Mouse (Mus musculus) adrenal gland, postnatal 25 days (tissue): ENCODE measurements at regions not wholly inside any gene's neighbourhood (a gene's known extent, or its start where the extent isn't known, plus 50 kb on each side); places are given as distances from the start of the nearest gene placed in this dataset.

Experiments
- DNase-seq: peaks from one replicate; pipeline ENCODE4 v3.0.0; 2021; ENCODE audit warnings: mixed read lengths

DNA sequence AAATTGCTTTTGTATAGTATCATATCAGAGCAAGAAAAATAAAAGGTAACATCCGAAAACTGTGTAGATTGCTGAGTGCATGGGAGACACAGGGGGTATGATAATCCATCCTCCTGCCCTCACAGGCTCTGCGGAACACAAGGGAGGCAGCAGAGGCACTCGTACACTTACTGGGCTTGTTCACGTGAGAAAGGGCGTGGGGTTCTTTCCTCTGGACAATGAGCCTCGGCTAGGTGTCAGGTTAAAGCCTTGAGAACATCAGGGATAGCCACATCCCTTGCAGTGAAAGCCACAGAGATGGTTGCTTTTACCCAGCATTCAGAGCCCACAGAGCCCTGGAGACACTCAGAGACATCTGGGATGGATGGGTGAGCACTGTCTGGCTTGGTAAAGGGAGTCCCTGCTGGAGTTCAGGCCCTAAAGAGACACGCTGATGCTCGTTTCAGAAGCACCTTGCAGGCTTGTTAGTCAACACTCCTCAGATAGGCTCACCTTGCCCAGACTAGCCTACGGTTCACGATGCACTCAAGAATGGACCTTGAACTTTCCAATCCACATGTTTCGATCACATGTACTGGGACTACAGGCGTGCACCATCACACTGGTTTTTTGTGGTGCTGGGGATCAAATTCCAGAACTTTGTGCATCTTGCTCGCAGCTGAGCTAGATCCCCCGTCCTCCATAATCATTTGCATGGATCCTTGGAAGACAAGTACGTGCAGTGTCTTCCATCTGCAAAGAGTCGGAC lies 83.5 kb upstream of the Spin1 start:
- no peak for DNase-seq

DNA sequence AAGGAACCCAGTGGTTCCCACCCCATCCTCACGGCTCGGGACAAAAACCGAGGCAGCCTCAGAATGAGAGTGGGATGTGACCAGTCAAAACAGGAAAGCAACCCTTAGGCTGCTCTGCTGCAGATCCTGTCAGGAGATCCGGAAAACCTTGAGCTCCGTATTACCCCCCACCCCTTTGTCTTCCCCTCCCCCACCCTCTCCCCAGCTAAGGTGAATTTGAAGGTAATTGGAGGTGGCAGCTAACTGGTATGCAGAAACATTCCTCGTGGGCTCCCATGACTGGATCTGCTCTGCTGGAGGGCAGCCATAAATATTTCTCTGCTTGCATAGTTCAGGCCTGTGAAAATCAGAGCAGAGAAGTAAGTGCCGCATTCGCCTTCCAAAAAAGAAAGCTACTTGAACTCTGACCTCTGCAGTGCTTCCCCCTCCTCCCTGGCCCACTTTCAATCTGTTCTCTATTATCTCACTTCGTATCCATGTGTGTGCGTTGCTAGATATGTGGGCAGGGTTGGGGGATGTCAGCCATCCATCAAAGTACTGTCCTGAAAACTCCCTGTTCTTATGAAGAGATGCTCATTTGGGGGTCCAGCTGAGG lies 82.9 kb upstream of the Spin1 start:
- DNase-seq = no peak

DNA sequence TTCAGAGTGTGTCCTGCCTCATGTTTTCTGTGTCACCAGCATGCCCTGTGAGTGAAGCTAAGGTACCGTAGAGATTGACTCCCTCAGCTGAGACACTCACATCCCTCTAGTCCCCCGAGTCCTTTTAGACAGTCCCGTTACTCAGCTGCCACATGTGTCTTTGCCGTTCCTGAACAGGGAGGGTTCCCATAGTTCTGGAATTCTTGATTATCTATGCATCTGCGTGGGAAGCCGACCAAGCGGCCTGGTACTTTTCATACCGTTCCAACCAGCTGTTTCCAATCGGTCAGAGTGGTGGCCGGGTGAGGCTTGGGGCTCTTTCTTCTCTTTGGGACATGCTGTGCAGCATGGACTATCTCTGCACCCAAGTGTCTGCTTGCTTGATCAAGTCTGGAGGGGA lies 82.3 kb upstream of the Spin1 start:
- no peak for DNase-seq

DNA sequence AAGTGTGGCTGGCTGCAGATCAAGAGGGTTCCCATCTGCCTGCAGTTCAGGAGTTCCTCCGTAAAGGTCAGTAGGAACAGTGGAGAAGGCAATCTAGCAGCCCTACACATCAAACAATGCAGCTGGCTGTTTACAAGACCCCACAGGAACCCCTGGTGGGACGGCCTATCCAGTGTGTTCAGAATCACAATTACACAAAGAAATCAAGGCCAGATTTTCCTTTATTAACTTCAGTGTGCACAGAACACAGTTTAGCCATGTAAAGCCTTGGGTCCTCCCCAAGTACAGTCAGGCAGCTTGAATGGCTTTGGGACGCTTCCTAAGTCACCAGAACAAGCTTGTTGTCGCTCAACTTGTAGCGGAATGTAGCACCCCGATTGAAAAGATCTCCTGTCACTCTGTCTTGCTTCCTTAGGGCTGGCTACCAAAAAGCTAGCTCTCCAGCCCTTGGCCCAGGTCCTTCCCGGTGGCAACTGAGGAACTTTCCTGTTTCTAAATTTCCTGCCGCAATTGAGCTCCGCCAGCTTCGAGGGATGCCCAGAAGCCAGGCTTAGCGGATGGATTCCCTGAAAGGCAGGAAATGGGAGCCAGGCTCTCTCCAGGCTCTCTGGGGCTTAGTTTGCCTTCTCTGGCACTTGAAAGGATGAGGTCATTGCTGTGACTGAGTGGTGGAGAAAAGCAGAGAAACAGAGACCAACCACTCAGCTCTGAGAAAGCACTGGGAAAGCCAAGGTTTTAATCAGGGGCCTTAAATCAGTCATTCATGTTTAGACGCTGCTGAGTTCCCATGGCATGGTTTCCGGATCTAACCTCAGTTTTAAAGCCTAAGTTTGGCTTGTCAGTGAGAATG lies 78.1 kb upstream of the Spin1 start:
- peak; percentile 9 for DNase-seq

DNA sequence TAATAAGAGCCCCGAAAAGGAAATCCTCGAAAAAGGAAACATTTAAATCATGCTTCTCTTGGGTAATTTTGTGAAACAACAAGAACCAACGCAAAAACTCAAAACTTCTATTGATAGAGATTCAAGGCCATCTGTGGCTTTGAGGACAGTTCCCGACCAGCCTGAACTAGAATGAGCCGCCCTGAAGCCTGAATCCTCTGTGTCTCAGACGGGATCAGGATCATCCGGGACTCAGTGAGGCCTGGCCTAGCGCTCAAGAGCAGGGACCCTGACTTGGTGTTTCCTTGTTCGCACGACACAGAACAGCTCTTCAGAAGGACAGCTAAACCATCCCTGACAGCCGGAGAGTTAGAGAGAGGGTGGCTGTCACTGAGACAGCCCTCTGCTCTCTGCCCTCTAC lies 77.4 kb upstream of the Spin1 start:
- no peak for DNase-seq

DNA sequence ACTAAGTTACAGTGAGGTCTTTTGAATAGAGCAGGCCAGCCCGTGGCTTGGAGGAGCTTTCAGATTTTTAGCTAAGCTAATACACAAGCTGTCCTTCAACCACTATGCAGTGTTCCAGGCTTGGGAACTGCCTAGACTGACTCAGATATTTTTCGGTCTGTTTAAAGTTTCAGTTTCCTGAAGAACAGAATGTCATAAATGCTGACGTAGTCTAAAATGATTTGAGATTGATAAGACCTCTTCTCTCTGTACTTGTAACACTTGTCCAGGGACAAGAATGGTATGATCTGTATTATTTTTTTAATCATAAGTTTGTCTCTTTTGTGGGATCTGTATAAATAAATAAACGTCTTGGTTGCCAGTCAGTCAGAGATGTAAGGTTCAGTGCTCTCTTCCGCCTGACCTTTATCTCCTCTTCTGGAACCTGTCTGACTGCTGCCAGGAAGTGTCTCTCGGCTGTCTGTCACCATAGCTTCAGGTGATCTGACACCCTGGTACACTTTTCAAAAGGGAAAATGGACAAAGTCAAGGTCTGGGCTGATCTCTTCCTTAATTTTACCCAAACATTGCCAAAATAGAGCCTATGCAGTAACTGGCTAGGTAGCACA lies 74.3 kb upstream of the Spin1 start:
- no peak for DNase-seq

DNA sequence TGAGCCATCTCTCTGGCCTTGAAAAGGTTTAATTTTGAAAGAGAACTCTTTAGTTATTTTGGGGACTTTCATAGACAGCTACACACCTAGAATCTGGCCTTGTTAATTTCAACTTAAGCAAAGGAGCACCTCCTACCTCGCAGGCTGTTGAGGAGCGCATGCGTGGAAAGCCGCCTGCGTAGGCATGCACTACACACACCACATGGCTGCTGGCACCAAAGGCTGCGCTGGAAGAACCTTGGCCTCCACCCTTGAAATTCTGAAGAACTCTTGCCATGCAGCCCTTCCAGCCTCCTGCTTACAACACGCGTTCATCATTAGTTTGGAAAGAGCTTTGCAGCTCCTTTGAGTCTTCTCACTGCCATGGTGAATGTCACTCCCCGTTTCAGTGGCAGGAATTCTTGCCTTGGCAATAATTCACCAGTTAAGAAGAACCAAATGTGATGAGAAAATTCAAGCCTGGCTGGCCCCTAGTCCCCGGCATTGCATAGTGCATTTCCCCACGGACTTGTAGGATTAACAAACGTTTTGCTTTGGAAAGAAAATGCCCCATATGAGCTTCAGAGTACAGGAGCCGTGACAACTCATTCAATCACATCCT lies 62.7 kb upstream of the Spin1 start:
- DNase-seq = peak; percentile 10

DNA sequence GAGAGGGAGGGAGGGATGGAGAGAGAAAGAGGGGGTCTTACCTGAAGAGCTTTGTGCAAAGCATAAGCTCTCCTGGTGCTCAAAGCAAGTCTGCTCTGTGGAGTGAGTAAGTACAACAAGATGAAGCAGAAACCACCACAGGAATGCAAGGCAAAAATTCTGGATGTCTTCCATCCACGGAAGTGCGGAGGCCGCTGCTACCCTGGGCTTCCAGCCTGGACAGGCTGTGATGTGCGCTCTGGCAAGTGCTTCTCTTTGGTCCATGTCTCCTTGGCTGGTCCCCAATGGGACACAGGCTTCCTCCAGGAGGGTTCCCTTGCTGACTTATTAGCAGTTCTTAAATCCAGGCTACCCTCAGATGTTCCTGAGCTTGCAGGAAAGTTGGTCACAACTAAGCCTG lies 61.7 kb upstream of the Spin1 start:
- no peak for DNase-seq

DNA sequence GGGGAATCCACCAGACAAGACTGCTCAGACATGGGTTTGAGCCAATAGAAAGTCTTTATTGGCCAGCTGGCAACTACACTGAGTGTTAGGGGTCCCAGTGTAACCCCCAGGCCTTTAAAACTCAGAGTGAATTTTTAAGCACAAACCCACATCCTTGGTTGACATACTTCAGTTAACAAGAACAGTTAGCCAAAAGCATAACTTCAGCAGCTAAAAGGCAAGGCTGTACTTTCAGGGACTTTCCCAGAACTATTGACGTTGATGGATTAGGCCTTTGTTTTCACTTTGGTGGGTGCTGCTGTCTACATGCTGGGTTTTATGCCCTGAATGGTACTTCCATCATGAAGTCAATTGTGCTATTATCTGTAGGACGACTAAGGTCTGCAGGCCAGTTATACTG lies 59.6 kb upstream of the Spin1 start:
- DNase-seq = no peak

DNA sequence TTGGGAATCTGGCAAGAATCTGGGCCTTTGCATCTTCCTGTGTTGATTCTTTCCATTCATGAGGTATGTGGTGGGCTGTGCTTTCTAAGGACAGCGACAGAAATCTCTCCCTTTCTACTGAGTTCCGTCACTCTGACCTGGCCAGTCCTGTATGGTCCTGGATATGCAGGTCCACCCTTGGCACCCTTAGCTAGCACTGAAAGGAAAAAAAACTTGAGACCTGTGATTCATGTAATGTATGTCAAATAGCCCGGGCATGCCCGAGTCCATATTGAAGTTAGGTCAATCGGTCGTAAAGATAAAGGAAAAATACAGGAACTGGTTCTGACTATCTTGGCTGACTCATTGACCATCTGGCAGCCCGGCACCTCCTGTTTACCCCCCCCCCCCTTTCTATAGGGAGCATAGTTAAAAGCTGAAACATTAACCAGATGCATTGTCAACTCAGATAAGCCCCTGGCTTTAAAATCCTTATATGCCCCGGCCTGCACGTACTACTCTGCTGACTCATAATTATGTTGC lies 57.7 kb upstream of the Spin1 start:
- DNase-seq = no peak
